Mouse (Mus musculus) stomach, postnatal 0 days (tissue): Measurements from ENCODE around the gene Foxn3. TPM values are rescaled to one million over a fixed set of nuclear protein-coding genes. Genes with fewer than 3 reads are reported as not detected.

Source experiments
- ATAC-seq: fragments of 200-750 bp; cut with Nextera tagmentation; 2 replicates; pipeline ENCODE4 v1.8.0; 2017; ENCODE audit not compliant: low FRiP score, low TSS enrichment
- DNase-seq: peaks from one replicate; pipeline ENCODE4 v3.0.0-alpha.2; 2016; ENCODE audit warnings: low spot score
- H3K27ac ChIP-seq: fragments of 300-500 bp; sonication (generic); replicated peaks from 2 replicates; pipeline ENCODE4 v1.5.1; 2014; ENCODE audit warnings: mild to moderate bottlenecking, control low read depth
- H3K27me3 ChIP-seq: fragments of 300-500 bp; sonication (generic); 2 replicates; pipeline ENCODE4 v1.6.1; 2014; ENCODE audit warnings: low read length; ENCODE audit not compliant: control insufficient read depth, insufficient read depth
- H3K36me3 ChIP-seq: fragments of 300-500 bp; sonication (generic); 2 replicates; pipeline ENCODE4 v1.6.1; 2014; ENCODE audit warnings: low read length, mixed read lengths; ENCODE audit not compliant: control insufficient read depth, insufficient read depth
- H3K4me1 ChIP-seq: fragments of 300-500 bp; sonication (generic); replicated peaks from 2 replicates; pipeline ENCODE4 v1.6.1; 2014; ENCODE audit warnings: antibody characterized with exemption; ENCODE audit not compliant: control insufficient read depth, insufficient read depth
- H3K4me2 ChIP-seq: fragments of 300-500 bp; sonication (generic); replicated peaks from 2 replicates; pipeline ENCODE4 v1.6.1; 2014; ENCODE audit warnings: low read depth, mild to moderate bottlenecking, control low read depth, moderate library complexity
- H3K4me3 ChIP-seq: fragments of 300-500 bp; sonication (generic); 2 replicates; pipeline ENCODE4 v1.5.1; 2014; ENCODE audit warnings: low read depth, low read length, control low read depth
- H3K9ac ChIP-seq: fragments of 300-500 bp; sonication (generic); 2 replicates; pipeline ENCODE4 v1.6.1; 2014; ENCODE audit warnings: mild to moderate bottlenecking, low read length, control low read depth, mixed read lengths
- H3K9me3 ChIP-seq: fragments of 300-500 bp; sonication (generic); 2 replicates; pipeline ENCODE4 v1.6.1; 2016; ENCODE audit warnings: low read length; ENCODE audit not compliant: control insufficient read depth
- CTCF ChIP-seq: IDR thresholded peaks from 2 replicates; pipeline ENCODE4 v1.5.1; 2016; ENCODE audit warnings: antibody characterized with exemption, low read depth, mild to moderate bottlenecking, moderate library complexity
- EP300 ChIP-seq: optimal IDR thresholded peaks from 2 replicates; pipeline ENCODE3; 2016; ENCODE audit warnings: antibody characterized with exemption
- WGBS: fragments of 180-500 bp; shearing (Covaris S2); extraction: QIAGEN DNeasy Blood & Tissue Kit; methylation state at CpG from one replicate; pipeline ENCODE4 v1.1.7; 2014; 5-methylcytosine and 5-hydroxymethylcytosine counted together
- polyA plus RNA-seq: library from polyadenylated mRNA; unstranded; fragments of >200 nt; fragmentation: Nextera tagmentation; extraction: Ambion mirVana; gene quantifications from 2 replicates; pipeline ENCODE4 v1.2.1, GENCODE M21; 2015

Foxn3 gene
- polyA plus RNA-seq, 1 experiment from 2014 or later = 40.1 TPM

DNA sequence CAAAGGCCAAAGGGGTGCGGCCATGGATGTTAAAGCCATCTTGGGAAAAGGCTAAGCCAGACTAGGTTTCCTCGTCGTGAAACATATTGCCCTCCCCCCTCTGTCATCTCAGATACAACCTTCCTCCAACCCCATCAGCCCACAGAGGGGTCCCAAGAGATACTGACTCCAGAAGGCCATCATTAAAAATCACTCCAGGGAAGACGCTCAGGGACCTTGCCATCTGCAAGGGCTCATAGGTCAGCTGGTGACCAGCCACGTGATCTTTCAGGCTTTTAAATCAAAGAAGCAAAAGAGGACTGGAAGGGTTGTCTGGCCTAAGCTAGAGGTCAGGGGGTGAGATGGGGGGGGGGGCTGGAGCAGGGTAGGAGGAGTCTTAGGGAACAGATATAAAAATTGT, 34.4 kb downstream of the Foxn3 start:
- DNase-seq (no peak), ATAC-seq (no peak)
- 64% methylated on average over 5 of the region's 5 CpGs for WGBS
- no peaks in the 10 kb centered on the region for H3K27me3 ChIP-seq
- no peak overlapping the region for H3K4me3 ChIP-seq
- H3K9ac ChIP-seq = no peak overlapping the region
- no peak overlapping the region for H3K4me2 ChIP-seq
- TF ChIP-seq EP300 = no peak
- TF ChIP-seq CTCF = no peak
- H3K9me3 ChIP-seq = no peaks in the 10 kb centered on the region
- H3K4me1 ChIP-seq = 0 out of 2 replicates have a peak, but pooled peaks cover 2% of the 10 kb centered on the region
- no peaks in the 10 kb centered on the region for H3K36me3 ChIP-seq
- no peak overlapping the region for H3K27ac ChIP-seq

GRCm38 (mm10) chr12:99527452-99527851, 35.9 kb downstream of the Foxn3 start:
- no peak overlapping the region for H3K27ac ChIP-seq
- ATAC-seq (no peak), DNase-seq (peak; percentile 32)
- no peaks in the 10 kb centered on the region for H3K27me3 ChIP-seq
- H3K9ac ChIP-seq = no peak overlapping the region
- H3K4me1 ChIP-seq = 0 out of 2 replicates have a peak, but pooled peaks cover 2% of the 10 kb centered on the region
- WGBS = 62% methylated on average over 6 of the region's 6 CpGs
- no peak overlapping the region for H3K4me3 ChIP-seq
- TF ChIP-seq CTCF (no peak), EP300 (no peak)
- no peaks in the 10 kb centered on the region for H3K36me3 ChIP-seq
- H3K4me2 ChIP-seq = no peak overlapping the region
- H3K9me3 ChIP-seq = no peaks in the 10 kb centered on the region

DNA sequence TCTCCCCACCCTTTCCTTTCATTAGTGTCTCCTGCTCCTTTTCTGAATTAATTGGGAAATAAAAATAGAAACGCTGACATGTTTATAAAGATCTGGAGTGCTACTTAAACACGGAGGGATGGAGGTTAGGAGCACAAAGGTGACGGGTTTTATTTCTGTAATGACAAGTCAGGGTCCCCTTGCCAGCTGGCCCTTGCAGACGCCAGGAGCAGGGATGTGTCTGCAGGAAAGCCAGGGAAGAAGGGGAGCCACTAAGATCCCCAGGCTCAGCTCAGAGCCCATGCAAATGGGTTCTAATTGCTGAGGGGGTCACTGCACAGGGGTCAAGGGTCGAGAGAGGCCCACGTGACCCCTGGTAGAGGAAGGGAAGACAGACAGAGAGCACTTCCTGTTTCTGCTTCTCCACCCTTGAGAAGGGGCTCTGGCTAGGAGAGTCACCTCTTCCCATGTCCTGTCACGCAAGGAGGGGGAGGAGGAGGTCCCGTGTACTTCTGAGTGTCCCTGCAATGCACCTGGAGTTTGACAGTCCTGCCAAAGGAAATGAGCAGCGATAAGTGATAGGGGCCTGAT, 36.7 kb downstream of the Foxn3 start:
- ATAC-seq = no peak
- Histone ChIP-seq H3K27me3 (no peaks in the 10 kb centered on the region), H3K4me2 (no peak overlapping the region), H3K9me3 (no peaks in the 10 kb centered on the region), H3K4me3 (no peak overlapping the region), H3K4me1 (0 out of 2 replicates have a peak, but pooled peaks cover 2% of the 10 kb centered on the region), H3K9ac (no peak overlapping the region), H3K36me3 (no peaks in the 10 kb centered on the region), H3K27ac (no peak overlapping the region)
- WGBS = 45% methylated on average over 9 of the region's 9 CpGs
- no peak for DNase-seq
- TF ChIP-seq CTCF = no peak

- WGBS = 87% methylated on average over 2 of the region's 2 CpGs
- H3K9me3 ChIP-seq = no peaks in the 10 kb centered on the region
- no peak overlapping the region for H3K9ac ChIP-seq
- H3K27me3 ChIP-seq = no peaks in the 10 kb centered on the region
- H3K36me3 ChIP-seq = no peaks in the 10 kb centered on the region
- H3K4me3 ChIP-seq = no peak overlapping the region
- DNase-seq (no peak), ATAC-seq (no peak)
- H3K27ac ChIP-seq = no peak overlapping the region
- TF ChIP-seq CTCF (no peak), EP300 (no peak)
- H3K4me1 ChIP-seq = no peaks in the 10 kb centered on the region
- H3K4me2 ChIP-seq = no peak overlapping the region
Measured at GRCm38 (mm10) chr12:99522882-99523281, 40.5 kb downstream of the Foxn3 start.

- Histone ChIP-seq H3K36me3 (no peaks in the 10 kb centered on the region), H3K4me2 (no peak overlapping the region), H3K9ac (no peak overlapping the region), H3K9me3 (no peaks in the 10 kb centered on the region), H3K4me1 (no peaks in the 10 kb centered on the region), H3K27me3 (no peaks in the 10 kb centered on the region), H3K27ac (no peak overlapping the region), H3K4me3 (no peak overlapping the region)
- 83% methylated on average over 4 of the region's 4 CpGs for WGBS
- DNase-seq = no peak
- no peak for ATAC-seq
- TF ChIP-seq CTCF = no peak
- no peak for TF ChIP-seq EP300
Measured at GRCm38 (mm10) chr12:99519862-99520261, 43.5 kb downstream of the Foxn3 start.

DNA sequence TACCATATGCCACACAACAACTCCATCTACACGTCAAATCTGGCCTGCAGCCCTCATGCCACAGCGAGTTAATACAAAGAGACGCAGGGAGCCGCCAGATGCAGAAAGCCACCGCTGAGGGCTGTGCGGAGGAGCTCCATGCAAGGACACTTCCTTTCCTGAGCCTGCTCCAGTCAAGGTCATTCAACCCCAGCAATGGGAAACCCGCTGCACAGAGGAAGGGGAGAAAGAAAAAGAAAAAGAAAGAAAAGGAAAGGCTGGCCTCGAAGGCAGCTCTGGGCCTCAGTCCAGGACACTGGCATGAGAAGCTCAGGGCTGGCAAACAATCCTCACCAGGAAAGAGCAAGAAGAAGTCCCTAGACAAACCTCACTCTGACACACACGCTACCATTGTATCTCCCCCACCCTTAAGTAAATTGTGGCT, 44.2 kb downstream of the Foxn3 start:
- no peak for ATAC-seq
- no peaks in the 10 kb centered on the region for H3K4me1 ChIP-seq
- TF ChIP-seq EP300 (no peak), CTCF (no peak)
- no peaks in the 10 kb centered on the region for H3K9me3 ChIP-seq
- WGBS = 52% methylated on average over 9 of the region's 9 CpGs
- no peak overlapping the region for H3K4me3 ChIP-seq
- no peak overlapping the region for H3K4me2 ChIP-seq
- H3K36me3 ChIP-seq = no peaks in the 10 kb centered on the region
- H3K27me3 ChIP-seq = no peaks in the 10 kb centered on the region
- DNase-seq = no peak
- no peak overlapping the region for H3K9ac ChIP-seq
- no peak overlapping the region for H3K27ac ChIP-seq
